Mouse (Mus musculus): ENCODE measurements around the gene Senp3. TPM values are rescaled to one million over a fixed set of nuclear protein-coding genes. Genes with fewer than 3 reads are reported as not detected.
"Not testable (repeated sequence)": the region's sequence is repeated elsewhere in the genome, so short reads cannot be mapped to it uniquely, and the experiment has no call there.

Senp3 gene
- polyA plus RNA-seq, 1 experiment from 2014 or later, result 96.5 TPM

DNA sequence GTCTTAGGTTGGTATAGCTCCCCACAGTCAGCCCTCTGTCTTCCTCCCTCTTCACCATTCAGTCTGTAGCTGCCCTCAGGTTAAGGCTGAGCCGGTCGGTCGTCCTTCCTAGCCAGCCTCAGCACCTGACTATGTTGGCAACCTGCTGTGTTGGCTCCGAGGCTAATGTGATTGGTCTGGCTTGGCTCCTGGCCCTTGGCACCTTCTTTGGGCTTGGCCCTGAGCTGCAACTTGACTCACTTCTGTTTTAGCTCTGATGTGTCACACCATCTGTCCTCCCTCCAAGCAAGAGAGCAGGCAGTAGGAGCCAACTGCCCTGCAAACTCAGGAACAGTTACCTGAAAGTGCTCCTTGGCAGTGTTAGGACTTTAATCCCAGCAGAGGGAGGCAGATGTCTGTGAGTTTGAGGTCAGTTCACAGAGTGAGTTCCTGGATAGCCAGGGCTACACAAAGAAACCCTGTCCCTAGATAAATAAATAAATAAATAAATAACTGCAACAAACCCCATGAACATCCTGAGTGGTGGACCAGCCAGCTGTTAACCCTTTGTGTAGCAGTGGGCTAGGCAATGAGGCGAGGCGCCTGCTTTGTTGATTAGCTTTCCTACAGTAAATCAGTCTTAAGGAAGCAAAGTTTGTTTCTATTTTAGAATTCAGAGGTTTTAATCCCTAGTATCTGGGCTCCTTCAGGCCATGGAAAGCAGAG is 25.0 kb upstream of the Senp3 start:
- Histone ChIP-seq H3K4me3 (ENCODE audit: low read length) (no peak overlapping the region), H3K27me3 (ENCODE audit: insufficient read depth, low read length) (no peaks in the 10 kb centered on the region), H3K4me2 (replicated peaks; ENCODE audit: low read depth, low read length) (no peak overlapping the region), H3K9me3 (ENCODE audit: low read length) (no peaks in the 10 kb centered on the region), H3K36me3 (ENCODE audit: insufficient read depth, low read length) (no peaks in the 10 kb centered on the region), H3K4me1 (ENCODE audit: insufficient read depth, low read length) (no peaks in the 10 kb centered on the region), H3K9ac (replicated peaks; ENCODE audit: low read length) (no peak overlapping the region), H3K27ac (ENCODE audit: low read length) (no peak overlapping the region)
- WGBS, result 66% methylated on average over 6 of the region's 6 CpGs
- no peak for ATAC-seq (ENCODE audit: low FRiP score, low TSS enrichment)

DNA sequence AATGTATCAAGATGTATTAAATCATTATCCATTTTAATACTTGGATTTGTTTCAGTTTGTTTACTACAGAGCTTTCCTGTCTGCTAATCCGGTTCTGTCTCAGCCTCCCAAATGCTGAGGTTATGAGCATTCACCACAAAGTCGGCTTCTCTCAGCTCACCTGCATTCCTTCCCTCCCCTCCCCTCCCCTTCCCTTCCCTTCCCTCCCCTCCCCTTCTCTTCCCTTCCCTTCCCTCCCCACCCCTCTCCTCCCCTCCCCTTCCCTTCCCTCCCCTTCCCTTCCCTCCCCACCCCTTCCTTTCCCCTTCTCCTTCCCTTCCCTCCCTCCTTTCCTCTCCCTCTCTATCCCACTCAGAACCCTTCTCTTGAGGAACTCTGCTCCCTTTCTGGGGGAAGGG is 22.7 kb upstream of the Senp3 start:
- no peak for ATAC-seq (ENCODE audit: low FRiP score, low TSS enrichment)
- no peak overlapping the region for H3K9ac ChIP-seq (replicated peaks; ENCODE audit: low read length)
- whole genome bisulfite sequencing, result 29% methylated on average over 2 of the region's 2 CpGs
- no peak overlapping the region for H3K27ac ChIP-seq (ENCODE audit: low read length)
- H3K4me2 ChIP-seq (replicated peaks; ENCODE audit: low read depth, low read length), result no peak overlapping the region
- no peak overlapping the region for H3K4me3 ChIP-seq (ENCODE audit: low read length)
- no peaks in the 10 kb centered on the region for H3K4me1 ChIP-seq (ENCODE audit: insufficient read depth, low read length)
- no peaks in the 10 kb centered on the region for H3K9me3 ChIP-seq (ENCODE audit: low read length)
- H3K36me3 ChIP-seq (ENCODE audit: insufficient read depth, low read length), result no peaks in the 10 kb centered on the region
- no peaks in the 10 kb centered on the region for H3K27me3 ChIP-seq (ENCODE audit: insufficient read depth, low read length)

DNA sequence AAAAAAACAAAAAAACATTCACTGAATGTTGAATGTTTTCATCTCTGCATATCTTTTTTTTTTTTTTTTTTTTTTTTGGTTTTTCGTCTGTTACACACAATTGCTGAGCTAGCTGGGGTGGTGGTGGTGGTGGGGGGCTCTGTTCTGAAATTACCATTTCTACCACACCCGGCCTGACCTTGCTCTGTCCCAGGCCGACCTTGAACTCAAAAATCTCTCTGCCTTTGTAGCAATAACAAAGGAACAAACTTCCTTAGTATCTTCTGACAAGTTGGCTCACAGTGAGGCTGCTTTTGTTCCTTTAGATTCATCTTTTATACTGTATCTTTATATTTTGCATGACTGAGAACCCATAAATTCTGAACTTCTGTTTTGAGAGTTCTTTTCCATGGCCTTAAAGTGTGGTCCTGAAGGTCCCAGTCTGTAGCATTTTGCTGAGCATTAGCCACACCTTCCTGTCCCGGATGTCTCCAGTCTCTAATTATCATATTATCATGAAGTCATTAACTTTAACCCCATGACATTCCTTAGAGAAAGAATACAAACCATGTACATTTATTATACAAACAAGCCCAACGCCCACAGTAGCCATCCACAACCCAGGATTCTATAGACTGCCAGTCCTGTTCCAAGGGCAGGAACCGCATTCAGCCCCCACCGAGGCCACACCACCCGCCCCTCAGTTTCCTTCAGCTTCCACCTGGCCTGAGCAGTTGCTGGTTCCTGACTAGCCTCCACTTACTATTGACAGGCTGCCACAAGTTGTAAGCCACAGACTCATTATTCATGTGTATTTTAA is 22.1 kb upstream of the Senp3 start:
- H3K27ac ChIP-seq (ENCODE audit: low read length), result no peak overlapping the region
- H3K4me1 ChIP-seq (ENCODE audit: insufficient read depth, low read length), result no peaks in the 10 kb centered on the region
- no peaks in the 10 kb centered on the region for H3K27me3 ChIP-seq (ENCODE audit: insufficient read depth, low read length)
- no peak overlapping the region for H3K4me2 ChIP-seq (replicated peaks; ENCODE audit: low read depth, low read length)
- H3K36me3 ChIP-seq (ENCODE audit: insufficient read depth, low read length), result no peaks in the 10 kb centered on the region
- ATAC-seq (ENCODE audit: low FRiP score, low TSS enrichment), result no peak
- H3K9me3 ChIP-seq (ENCODE audit: low read length), result no peaks in the 10 kb centered on the region
- no peak overlapping the region for H3K9ac ChIP-seq (replicated peaks; ENCODE audit: low read length)
- no peak overlapping the region for H3K4me3 ChIP-seq (ENCODE audit: low read length)
- 68% methylated on average over 8 of the region's 8 CpGs for WGBS

DNA sequence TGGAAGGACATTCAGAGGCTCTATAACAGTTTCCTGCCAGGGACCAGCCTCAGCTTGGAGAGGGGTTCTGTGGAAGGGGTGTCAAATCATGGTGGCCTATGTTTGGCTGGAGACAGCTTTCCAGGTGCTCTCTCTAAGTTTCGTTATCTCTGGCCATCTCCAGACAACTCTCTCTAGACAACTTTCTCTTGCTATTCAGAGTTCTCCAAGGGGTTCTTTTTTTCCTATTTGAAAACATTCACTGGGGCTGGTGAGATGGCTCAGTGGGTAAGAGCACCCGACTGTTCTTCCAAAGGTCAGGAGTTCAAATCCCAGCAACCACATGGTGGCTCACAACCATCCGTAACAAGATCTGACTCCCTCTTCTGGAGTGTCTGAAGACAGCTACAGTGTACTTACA is 21.5 kb upstream of the Senp3 start:
- 57% methylated on average over 2 of the region's 3 CpGs for WGBS
- not testable (repeated sequence) for H3K4me3 ChIP-seq (ENCODE audit: low read length); H3K4me2 ChIP-seq (replicated peaks; ENCODE audit: low read depth, low read length); H3K27me3 ChIP-seq (ENCODE audit: insufficient read depth, low read length); H3K9ac ChIP-seq (replicated peaks; ENCODE audit: low read length); H3K9me3 ChIP-seq (ENCODE audit: low read length); H3K4me1 ChIP-seq (ENCODE audit: insufficient read depth, low read length); H3K36me3 ChIP-seq (ENCODE audit: insufficient read depth, low read length); ATAC-seq (ENCODE audit: low FRiP score, low TSS enrichment); H3K27ac ChIP-seq (ENCODE audit: low read length)

DNA sequence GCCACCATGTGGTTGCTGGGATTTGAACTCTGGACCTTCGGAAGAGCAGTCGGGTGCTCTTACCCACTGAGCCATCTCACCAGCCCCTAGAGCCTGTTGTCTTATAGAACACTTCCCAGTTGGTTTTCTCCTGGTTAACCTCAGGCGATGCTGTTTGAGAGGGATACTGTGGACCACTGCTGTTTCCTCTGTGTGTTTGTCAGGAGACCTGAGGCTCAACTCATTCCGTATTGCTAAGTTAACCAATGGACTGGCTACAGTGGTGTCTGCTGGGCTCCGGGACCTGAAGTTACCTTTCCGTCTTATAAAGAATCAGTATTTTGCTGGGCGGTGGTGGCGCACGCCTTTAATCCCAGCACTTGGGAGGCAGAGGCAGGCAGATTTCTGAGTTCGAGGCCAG is 21.0 kb upstream of the Senp3 start:
- H3K4me1 ChIP-seq (ENCODE audit: insufficient read depth, low read length); ATAC-seq (ENCODE audit: low FRiP score, low TSS enrichment); H3K27me3 ChIP-seq (ENCODE audit: insufficient read depth, low read length); H3K36me3 ChIP-seq (ENCODE audit: insufficient read depth, low read length); H3K27ac ChIP-seq (ENCODE audit: low read length); H3K4me2 ChIP-seq (replicated peaks; ENCODE audit: low read depth, low read length); H3K9ac ChIP-seq (replicated peaks; ENCODE audit: low read length); H3K4me3 ChIP-seq (ENCODE audit: low read length); H3K9me3 ChIP-seq (ENCODE audit: low read length): not testable (repeated sequence)
- WGBS, result 95% methylated on average over 10 of the region's 10 CpGs

DNA sequence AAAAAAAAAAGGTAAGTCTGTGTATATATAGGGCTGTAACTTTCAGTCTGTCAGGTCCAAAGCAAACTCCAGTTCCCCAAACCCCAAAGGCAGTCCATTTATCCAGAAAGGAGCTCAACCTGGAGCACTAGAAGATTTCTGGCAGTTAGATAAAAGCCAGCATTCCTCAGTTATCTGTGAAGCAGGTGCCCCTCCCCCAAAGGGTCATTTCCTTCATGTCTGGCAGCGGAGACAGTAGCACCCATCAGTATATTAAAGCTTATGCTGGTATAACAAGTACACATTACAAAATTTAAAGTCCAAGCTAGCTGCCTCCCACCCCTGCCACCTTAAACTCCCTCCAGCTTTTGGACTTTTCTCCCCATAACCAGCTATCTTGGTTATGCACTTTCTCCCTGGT is 17.7 kb upstream of the Senp3 start:
- Histone ChIP-seq H3K4me1 (ENCODE audit: insufficient read depth, low read length) (peaks cover 9% of the 10 kb centered on the region), H3K9me3 (ENCODE audit: low read length) (no peaks in the 10 kb centered on the region), H3K4me2 (replicated peaks; ENCODE audit: low read depth, low read length) (no peak overlapping the region), H3K27ac (ENCODE audit: low read length) (no peak overlapping the region), H3K4me3 (ENCODE audit: low read length) (no peak overlapping the region), H3K9ac (replicated peaks; ENCODE audit: low read length) (no peak overlapping the region), H3K27me3 (ENCODE audit: insufficient read depth, low read length) (no peaks in the 10 kb centered on the region), H3K36me3 (ENCODE audit: insufficient read depth, low read length) (no peaks in the 10 kb centered on the region)
- 56% methylated on average over 1 of the region's 1 CpGs for WGBS
- ATAC-seq (ENCODE audit: low FRiP score, low TSS enrichment), result no peak

DNA sequence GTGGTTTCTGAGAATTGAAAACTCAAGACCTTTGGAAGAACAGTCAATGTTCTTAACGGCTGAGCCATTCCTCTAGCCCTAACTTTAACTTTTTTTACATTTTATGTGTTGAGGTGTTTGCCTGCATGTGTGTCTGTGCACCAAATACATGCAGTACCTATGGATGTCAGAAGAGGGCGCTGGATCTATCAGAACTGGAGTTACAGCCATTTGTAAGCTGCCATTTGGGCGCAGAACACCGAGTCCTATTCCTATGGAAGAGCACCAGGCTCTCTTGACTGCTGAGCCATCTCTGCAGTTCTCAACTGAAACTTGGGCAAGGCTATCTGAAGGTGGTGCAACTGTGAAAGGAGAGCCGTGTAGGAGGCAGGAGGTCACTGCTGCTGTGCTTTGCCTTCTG is 16.7 kb upstream of the Senp3 start:
- H3K36me3 ChIP-seq (ENCODE audit: insufficient read depth, low read length), result no peaks in the 10 kb centered on the region
- no peak overlapping the region for H3K4me2 ChIP-seq (replicated peaks; ENCODE audit: low read depth, low read length)
- WGBS, result 66% methylated on average over 5 of the region's 5 CpGs
- ATAC-seq (ENCODE audit: low FRiP score, low TSS enrichment), result no peak
- peaks cover 10% of the 10 kb centered on the region for H3K4me1 ChIP-seq (ENCODE audit: insufficient read depth, low read length)
- H3K27me3 ChIP-seq (ENCODE audit: insufficient read depth, low read length), result no peaks in the 10 kb centered on the region
- H3K27ac ChIP-seq (ENCODE audit: low read length), result no peak overlapping the region
- H3K4me3 ChIP-seq (ENCODE audit: low read length), result no peak overlapping the region
- H3K9me3 ChIP-seq (ENCODE audit: low read length), result no peaks in the 10 kb centered on the region
- H3K9ac ChIP-seq (replicated peaks; ENCODE audit: low read length), result no peak overlapping the region

DNA sequence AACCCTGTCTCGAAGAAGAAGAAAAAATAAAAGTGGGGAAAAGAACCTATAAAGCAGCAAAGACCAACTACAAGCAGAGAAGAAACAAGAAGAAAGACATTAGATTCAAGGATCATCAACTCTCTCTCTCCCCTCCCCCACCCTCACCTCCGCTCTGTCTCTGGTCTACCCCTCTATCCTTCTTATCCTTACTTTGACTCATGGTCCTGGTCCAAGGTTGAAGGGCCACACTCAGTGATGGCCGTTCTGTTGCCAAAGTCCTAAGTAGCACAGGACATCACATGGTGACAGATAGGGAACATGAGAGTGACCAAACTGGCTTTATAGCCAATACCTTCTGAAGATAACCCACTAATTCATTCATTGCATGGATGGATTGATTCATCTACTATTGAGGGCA is 15.5 kb upstream of the Senp3 start:
- Histone ChIP-seq H3K4me2 (replicated peaks; ENCODE audit: low read depth, low read length) (no peak overlapping the region), H3K27ac (ENCODE audit: low read length) (no peak overlapping the region), H3K4me1 (ENCODE audit: insufficient read depth, low read length) (peaks cover 18% of the 10 kb centered on the region), H3K36me3 (ENCODE audit: insufficient read depth, low read length) (no peaks in the 10 kb centered on the region), H3K9ac (replicated peaks; ENCODE audit: low read length) (no peak overlapping the region), H3K4me3 (ENCODE audit: low read length) (no peak overlapping the region), H3K9me3 (ENCODE audit: low read length) (no peaks in the 10 kb centered on the region), H3K27me3 (ENCODE audit: insufficient read depth, low read length) (no peaks in the 10 kb centered on the region)
- ATAC-seq (ENCODE audit: low FRiP score, low TSS enrichment), result no peak
- 79% methylated on average over 3 of the region's 3 CpGs for WGBS

DNA sequence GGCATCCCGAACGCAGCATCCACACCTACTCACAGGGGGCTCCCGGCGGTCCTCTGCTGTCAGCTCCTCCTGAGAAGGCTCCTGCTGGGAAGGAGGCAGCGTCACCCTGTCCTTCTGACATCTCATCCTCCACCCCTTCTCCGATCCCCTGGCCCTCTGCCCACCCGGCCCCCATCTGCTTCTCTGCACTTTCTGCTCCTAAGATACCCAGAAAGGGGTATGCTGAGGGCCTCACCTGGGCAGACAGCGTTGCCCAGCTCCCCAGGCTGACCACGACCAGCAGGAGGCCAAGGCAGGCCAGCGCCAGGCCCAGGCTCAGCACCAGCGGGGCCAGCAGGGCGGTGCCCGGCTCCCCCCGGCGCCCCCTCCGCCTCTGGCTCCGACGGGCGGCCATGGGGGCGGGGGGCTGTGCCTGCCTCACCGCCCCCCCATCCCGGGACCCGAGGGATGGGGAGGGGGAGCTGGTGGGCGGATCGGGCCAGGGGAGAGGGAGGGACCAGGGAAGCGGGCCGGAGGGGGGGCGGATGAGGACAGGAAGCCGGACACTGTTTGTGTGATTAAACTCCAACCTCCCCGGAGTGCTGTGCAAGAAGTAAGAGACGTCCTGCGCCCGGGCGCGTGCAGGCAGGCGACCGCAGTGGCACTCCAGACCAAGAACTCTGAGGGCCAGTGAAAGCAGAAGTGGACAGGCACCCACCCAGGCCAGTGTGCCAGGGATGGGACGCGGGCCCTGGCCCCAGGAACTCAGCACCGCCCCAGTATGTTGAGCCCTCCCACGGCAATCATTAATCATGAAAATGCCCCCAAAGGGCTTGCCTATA is 13.7 kb upstream of the Senp3 start, which contains the start of the genes Tnfsf12 and Tnfsfm13:
Gene Tnfsf12 (minus strand): TSS at position 489 of the 821 bp plus-strand sequence.
Gene Tnfsfm13 (minus strand): TSS at position 738 of the 821 bp plus-strand sequence.
- ATAC-seq (ENCODE audit: low FRiP score, low TSS enrichment), result peak; percentile 86
- WGBS, result 2% methylated on average over 35 of the region's 41 CpGs

More for the DNA sequence above, 13.7 kb upstream of the Senp3 start, which contains the start of the genes Tnfsf12 and Tnfsfm13:
- H3K4me1 ChIP-seq (ENCODE audit: insufficient read depth, low read length), result peaks cover 18% of the 10 kb centered on the region
- H3K27me3 ChIP-seq (ENCODE audit: insufficient read depth, low read length), result no peaks in the 10 kb centered on the region
- H3K9me3 ChIP-seq (ENCODE audit: low read length), result no peaks in the 10 kb centered on the region
- H3K4me3 ChIP-seq (ENCODE audit: low read length), result peak within 1 kb of the TSS; percentile 64
- H3K27ac ChIP-seq (ENCODE audit: low read length), result peak within 1 kb of the TSS; percentile 88
- H3K9ac ChIP-seq (replicated peaks; ENCODE audit: low read length), result peak within 1 kb of the TSS; percentile 88
- peak within 1 kb of the TSS; percentile 88 for H3K4me2 ChIP-seq (replicated peaks; ENCODE audit: low read depth, low read length)
- no peaks in the 10 kb centered on the region for H3K36me3 ChIP-seq (ENCODE audit: insufficient read depth, low read length)

Measured in kidney, embryonic 16.5 days (tissue).